Mouse (Mus musculus) embryonic facial prominence, embryonic 11.5 days (tissue): ENCODE measurements around the gene Hnrnpa3. TPM values are rescaled to one million over a fixed set of nuclear protein-coding genes. Genes with fewer than 3 reads are reported as not detected.

Source experiments
- ATAC-seq: fragments of 200-750 bp; cut with Nextera tagmentation; replicated peaks from 2 replicates; pipeline ENCODE4 v1.8.0; 2017; ENCODE audit warnings: low read depth; ENCODE audit not compliant: insufficient number of reproducible peaks, low FRiP score, low TSS enrichment
- DNase-seq: peaks from one replicate; pipeline ENCODE4 v3.0.0-alpha.2; 2015; ENCODE audit warnings: low spot score
- H3K27ac ChIP-seq: fragments of 300-500 bp; sonication (generic); replicated peaks from 2 replicates; pipeline ENCODE4 v1.5.1; 2014; ENCODE audit warnings: mild to moderate bottlenecking, low read depth, low read length, control low read depth
- H3K27me3 ChIP-seq: fragments of 300-500 bp; sonication (generic); 2 replicates; pipeline ENCODE4 v1.6.1; 2014; ENCODE audit warnings: mild to moderate bottlenecking, low read length, moderate library complexity, mixed read lengths; ENCODE audit not compliant: control insufficient read depth, insufficient read depth
- H3K36me3 ChIP-seq: fragments of 300-500 bp; sonication (generic); replicated peaks from 2 replicates; pipeline ENCODE4 v1.6.1; 2014; ENCODE audit warnings: low read depth, mild to moderate bottlenecking, low read length, moderate library complexity, mixed read lengths; ENCODE audit not compliant: control insufficient read depth, insufficient read depth
- H3K4me1 ChIP-seq: fragments of 300-500 bp; sonication (generic); 2 replicates; pipeline ENCODE4 v1.6.1; 2014; ENCODE audit warnings: low read length, mixed read lengths; ENCODE audit not compliant: control insufficient read depth, insufficient read depth
- H3K4me2 ChIP-seq: fragments of 300-500 bp; sonication (generic); 2 replicates; pipeline ENCODE4 v1.6.1; 2014; ENCODE audit warnings: low read depth, mild to moderate bottlenecking, control low read depth, low read length, moderate library complexity
- H3K4me3 ChIP-seq: fragments of 300-500 bp; sonication (generic); 2 replicates; pipeline ENCODE4 v1.5.1; 2014; ENCODE audit warnings: low read depth, low read length, control low read depth
- H3K9ac ChIP-seq: fragments of 300-500 bp; sonication (generic); replicated peaks from 2 replicates; pipeline ENCODE4 v1.6.1; 2014; ENCODE audit warnings: mild to moderate bottlenecking, control low read depth, low read length
- H3K9me3 ChIP-seq: fragments of 300-500 bp; sonication (generic); replicated peaks from 2 replicates; pipeline ENCODE4 v1.6.1; 2016; ENCODE audit warnings: mild to moderate bottlenecking, low read length, inconsistent platforms, mixed read lengths; ENCODE audit not compliant: control insufficient read depth
- WGBS: fragments of 180-500 bp; shearing (Covaris S2); extraction: QIAGEN DNeasy Blood & Tissue Kit; methylation state at CpG from one replicate; pipeline ENCODE4 v1.1.7; 2014; 5-methylcytosine and 5-hydroxymethylcytosine counted together
- polyA plus RNA-seq: library from polyadenylated mRNA; unstranded; fragments of >200 nt; fragmentation: Nextera tagmentation; extraction: Ambion mirVana; gene quantifications from 2 replicates; pipeline ENCODE4 v1.2.1, GENCODE M21; 2014

Gene Hnrnpa3
- polyA plus RNA-seq, 1 experiment from 2014 or later = 356 TPM

GRCm38 (mm10) chr2:75616911-75617310 lies 42.1 kb upstream of the Hnrnpa3 start:
- Histone ChIP-seq H3K9ac (no peak overlapping the region), H3K4me1 (peaks cover 3% of the 10 kb centered on the region), H3K9me3 (no peaks in the 10 kb centered on the region), H3K36me3 (no peaks in the 10 kb centered on the region), H3K27ac (no peak overlapping the region), H3K4me2 (no peak overlapping the region), H3K27me3 (no peaks in the 10 kb centered on the region), H3K4me3 (no peak overlapping the region)
- DNase-seq (no peak), ATAC-seq (no peak)
- WGBS = 93% methylated on average over 8 of the region's 8 CpGs

GRCm38 (mm10) chr2:75618712-75619111 lies 40.3 kb upstream of the Hnrnpa3 start:
- no peak overlapping the region for H3K4me3 ChIP-seq
- H3K27me3 ChIP-seq = no peaks in the 10 kb centered on the region
- WGBS = 47% methylated on average over 6 of the region's 6 CpGs
- no peak overlapping the region for H3K9ac ChIP-seq
- H3K4me2 ChIP-seq = no peak overlapping the region
- H3K36me3 ChIP-seq = no peaks in the 10 kb centered on the region
- no peaks in the 10 kb centered on the region for H3K4me1 ChIP-seq
- H3K9me3 ChIP-seq = no peaks in the 10 kb centered on the region
- ATAC-seq = no peak
- no peak for DNase-seq
- H3K27ac ChIP-seq = no peak overlapping the region

- 86% methylated on average over 14 of the region's 14 CpGs for WGBS
Measured at GRCm38 (mm10) chr2:75621873-75622654, 37.0 kb upstream of the Hnrnpa3 start.

DNA sequence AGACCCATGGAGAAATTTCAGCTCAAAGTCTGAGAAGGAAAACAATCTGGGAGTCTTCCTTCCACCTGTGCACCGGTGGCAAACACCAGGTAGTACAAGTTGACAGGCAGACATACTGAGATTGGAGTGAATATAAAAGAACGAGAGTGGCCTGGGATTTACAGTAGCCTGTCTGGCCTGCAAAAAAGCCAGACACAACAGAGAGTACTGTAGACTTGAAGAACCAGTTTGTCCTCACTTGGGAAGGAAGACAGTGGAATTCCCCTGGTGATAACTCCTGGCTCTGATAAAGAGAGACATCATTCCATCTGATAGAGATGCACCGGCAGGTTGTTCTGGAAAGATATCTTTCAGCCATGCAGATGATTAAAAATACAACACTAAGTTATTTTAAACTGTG lies 34.0 kb upstream of the Hnrnpa3 start:
- no peak overlapping the region for H3K27ac ChIP-seq
- DNase-seq (no peak), ATAC-seq (no peak)
- no peak overlapping the region for H3K4me3 ChIP-seq
- no peaks in the 10 kb centered on the region for H3K4me1 ChIP-seq
- no peaks in the 10 kb centered on the region for H3K36me3 ChIP-seq
- H3K4me2 ChIP-seq = no peak overlapping the region
- H3K9ac ChIP-seq = no peak overlapping the region
- no peaks in the 10 kb centered on the region for H3K27me3 ChIP-seq
- H3K9me3 ChIP-seq = no peaks in the 10 kb centered on the region
- WGBS = 82% methylated on average over 3 of the region's 3 CpGs

More at GRCm38 (mm10) chr2:75621873-75622654, 37.0 kb upstream of the Hnrnpa3 start:
- H3K36me3 ChIP-seq = no peaks in the 10 kb centered on the region
- ATAC-seq (no peak), DNase-seq (no peak)
- no peaks in the 10 kb centered on the region for H3K27me3 ChIP-seq
- H3K4me3 ChIP-seq = no peak overlapping the region
- no peaks in the 10 kb centered on the region for H3K4me1 ChIP-seq
- no peak overlapping the region for H3K4me2 ChIP-seq
- H3K27ac ChIP-seq = no peak overlapping the region
- H3K9ac ChIP-seq = no peak overlapping the region
- H3K9me3 ChIP-seq = no peaks in the 10 kb centered on the region

DNA sequence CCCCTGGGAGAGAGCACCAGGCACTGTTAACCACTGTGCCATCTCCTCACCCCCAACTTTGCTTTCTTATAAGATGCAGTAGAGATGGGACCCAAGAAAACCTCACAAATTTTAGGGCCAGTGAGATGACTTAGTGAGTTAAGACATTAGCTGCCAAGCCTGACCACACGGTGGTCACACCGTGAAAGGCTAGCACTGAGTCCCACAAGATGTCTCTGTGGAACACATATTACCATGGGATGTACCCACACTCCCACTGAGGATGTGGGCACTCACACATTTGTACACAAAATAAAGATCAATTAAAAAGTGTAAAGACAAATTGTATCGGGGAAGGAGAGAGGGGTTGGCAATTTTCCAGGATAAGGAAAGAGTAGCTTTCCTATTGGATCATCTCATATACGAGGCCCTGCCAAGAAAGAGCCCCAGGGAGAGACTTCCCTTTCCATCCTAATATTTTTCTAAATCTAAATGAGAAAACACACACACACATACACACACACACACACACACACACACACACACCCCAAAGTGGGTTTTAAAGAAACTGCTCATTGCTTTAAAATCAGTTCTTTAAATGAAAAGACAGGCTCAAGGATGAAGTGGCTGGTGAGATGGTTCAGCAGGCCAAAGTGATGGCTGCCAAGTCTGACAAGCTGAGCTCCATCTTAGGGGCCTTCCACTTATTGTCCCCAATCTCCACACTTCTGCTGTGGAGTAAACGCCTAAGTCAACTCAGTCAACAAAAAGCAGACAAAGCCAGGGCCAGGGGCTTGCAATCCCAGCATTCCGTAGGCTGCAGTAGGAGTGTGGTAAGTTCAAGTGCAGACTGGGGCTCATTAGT lies 32.2 kb upstream of the Hnrnpa3 start:
- no peak overlapping the region for H3K27ac ChIP-seq
- no peak for ATAC-seq

DNA sequence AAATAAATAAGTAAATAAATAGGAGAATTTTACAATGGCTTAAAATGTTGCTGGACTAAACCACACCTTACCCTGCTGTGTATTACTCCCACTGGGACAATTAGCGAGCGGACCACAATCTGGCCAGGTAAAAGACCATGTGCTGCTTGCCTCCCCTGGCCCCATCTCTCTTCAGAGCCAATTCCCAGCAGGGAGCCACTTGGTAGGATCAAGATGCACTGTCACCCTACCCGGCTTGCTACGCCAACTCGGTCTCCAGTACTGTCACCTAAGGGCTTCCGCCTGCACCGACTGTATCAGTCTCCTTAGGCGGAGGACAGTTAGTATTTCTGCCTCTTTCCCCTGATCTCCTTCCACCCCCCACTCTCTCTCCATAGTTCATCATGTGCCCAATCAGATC lies 30.6 kb upstream of the Hnrnpa3 start:
- 87% methylated on average over 8 of the region's 8 CpGs for WGBS
- H3K36me3 ChIP-seq = no peaks in the 10 kb centered on the region
- H3K27ac ChIP-seq = no peak overlapping the region
- no peaks in the 10 kb centered on the region for H3K9me3 ChIP-seq
- H3K4me2 ChIP-seq = no peak overlapping the region
- no peaks in the 10 kb centered on the region for H3K27me3 ChIP-seq
- no peak for ATAC-seq
- H3K4me1 ChIP-seq = no peaks in the 10 kb centered on the region
- no peak overlapping the region for H3K9ac ChIP-seq
- no peak for DNase-seq
- H3K4me3 ChIP-seq = no peak overlapping the region

More for the DNA sequence above, 32.2 kb upstream of the Hnrnpa3 start:
- H3K4me1 ChIP-seq = no peaks in the 10 kb centered on the region
- H3K4me2 ChIP-seq = no peak overlapping the region
- WGBS = 85% methylated on average over 6 of the region's 6 CpGs
- no peak overlapping the region for H3K4me3 ChIP-seq
- H3K36me3 ChIP-seq = no peaks in the 10 kb centered on the region
- no peak overlapping the region for H3K9ac ChIP-seq
- H3K27me3 ChIP-seq = no peaks in the 10 kb centered on the region
- H3K9me3 ChIP-seq = no peaks in the 10 kb centered on the region
- DNase-seq = no peak

DNA sequence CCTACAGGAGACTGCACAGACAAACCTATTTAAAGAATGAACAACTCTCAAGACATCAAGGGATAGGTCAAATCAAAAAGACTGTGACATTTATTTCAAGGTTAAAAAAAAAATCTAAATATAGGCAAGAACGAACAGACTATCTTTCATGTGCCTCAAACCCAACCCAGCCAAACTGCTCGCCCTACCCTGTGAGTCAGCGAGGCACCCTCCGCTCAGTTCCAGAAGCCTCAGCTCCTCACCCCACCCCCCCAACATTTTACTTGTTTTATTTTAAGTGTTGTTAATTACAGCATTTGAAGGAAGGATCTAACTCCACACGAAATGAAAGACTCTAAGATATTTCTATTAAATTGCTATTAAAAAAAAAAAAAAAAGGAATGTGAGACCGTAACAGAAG lies 27.6 kb upstream of the Hnrnpa3 start:
- Histone ChIP-seq H3K4me1 (peaks cover 4% of the 10 kb centered on the region; the same call in 1 of the 2 replicates), H3K4me2 (no peak overlapping the region), H3K9me3 (no peaks in the 10 kb centered on the region), H3K27me3 (no peaks in the 10 kb centered on the region), H3K36me3 (no peaks in the 10 kb centered on the region), H3K27ac (no peak overlapping the region), H3K4me3 (no peak overlapping the region), H3K9ac (no peak overlapping the region)
- WGBS = 77% methylated on average over 6 of the region's 6 CpGs
- DNase-seq (no peak), ATAC-seq (no peak)

DNA sequence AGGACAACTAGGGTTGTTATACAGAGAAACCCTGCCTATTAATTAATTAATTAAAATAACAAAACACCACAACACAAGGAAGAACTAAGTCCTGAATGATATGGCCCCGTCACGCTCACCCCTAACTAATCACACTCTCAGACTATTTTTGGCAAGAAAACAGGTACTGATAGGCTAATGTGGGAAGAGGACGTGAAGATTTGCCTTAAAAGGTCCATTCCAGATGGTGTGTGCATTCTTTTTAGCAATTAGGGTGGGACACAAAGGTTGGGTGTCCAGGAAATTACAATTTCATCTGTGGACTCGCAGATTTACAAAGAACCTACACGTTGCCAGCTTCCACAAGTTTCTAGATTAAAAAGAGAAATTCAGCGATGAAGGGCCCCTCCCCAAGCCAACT lies 27.0 kb upstream of the Hnrnpa3 start:
- no peak for ATAC-seq
- no peak for DNase-seq
- Histone ChIP-seq H3K9ac (no peak overlapping the region), H3K4me3 (no peak overlapping the region), H3K27me3 (no peaks in the 10 kb centered on the region), H3K9me3 (no peaks in the 10 kb centered on the region), H3K36me3 (no peaks in the 10 kb centered on the region), H3K27ac (no peak overlapping the region), H3K4me1 (peaks cover 4% of the 10 kb centered on the region; the same call in 1 of the 2 replicates), H3K4me2 (no peak overlapping the region)
- 85% methylated on average over 6 of the region's 6 CpGs for WGBS
